Mouse (Mus musculus) yolk sac, embryonic 10.5 days (tissue): ENCODE results near the gene Kcnk5.
A peak's percentile ranks its signal among the peaks of the same experiment; 100 is the strongest.

Experiments used
- DNase-seq: peaks from one replicate; pipeline ENCODE4 v3.0.0-alpha.2; 2017; ENCODE audit warnings: low spot score

Kcnk5 gene

DNA sequence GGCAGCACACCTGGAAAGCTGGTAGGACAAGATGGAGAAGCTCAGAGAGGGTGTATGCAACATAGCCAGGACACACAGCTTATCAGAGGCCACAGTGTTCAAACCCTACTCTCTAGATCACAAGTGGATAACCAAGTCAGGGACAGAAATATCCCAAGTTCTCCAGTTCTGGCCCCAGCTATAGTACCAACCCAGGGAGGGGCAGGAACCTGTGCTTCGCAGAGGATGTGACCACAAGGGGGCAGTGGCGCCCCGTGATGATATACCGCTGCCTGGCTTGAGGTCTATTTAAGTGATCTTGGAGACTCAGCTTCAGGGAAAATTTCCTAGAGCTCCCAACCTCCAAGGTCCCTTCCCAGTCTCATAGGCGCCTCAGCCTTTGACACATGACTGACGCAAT lies 67.6 kb downstream of the Kcnk5 start:
- DNase-seq: peak; percentile 78

DNA sequence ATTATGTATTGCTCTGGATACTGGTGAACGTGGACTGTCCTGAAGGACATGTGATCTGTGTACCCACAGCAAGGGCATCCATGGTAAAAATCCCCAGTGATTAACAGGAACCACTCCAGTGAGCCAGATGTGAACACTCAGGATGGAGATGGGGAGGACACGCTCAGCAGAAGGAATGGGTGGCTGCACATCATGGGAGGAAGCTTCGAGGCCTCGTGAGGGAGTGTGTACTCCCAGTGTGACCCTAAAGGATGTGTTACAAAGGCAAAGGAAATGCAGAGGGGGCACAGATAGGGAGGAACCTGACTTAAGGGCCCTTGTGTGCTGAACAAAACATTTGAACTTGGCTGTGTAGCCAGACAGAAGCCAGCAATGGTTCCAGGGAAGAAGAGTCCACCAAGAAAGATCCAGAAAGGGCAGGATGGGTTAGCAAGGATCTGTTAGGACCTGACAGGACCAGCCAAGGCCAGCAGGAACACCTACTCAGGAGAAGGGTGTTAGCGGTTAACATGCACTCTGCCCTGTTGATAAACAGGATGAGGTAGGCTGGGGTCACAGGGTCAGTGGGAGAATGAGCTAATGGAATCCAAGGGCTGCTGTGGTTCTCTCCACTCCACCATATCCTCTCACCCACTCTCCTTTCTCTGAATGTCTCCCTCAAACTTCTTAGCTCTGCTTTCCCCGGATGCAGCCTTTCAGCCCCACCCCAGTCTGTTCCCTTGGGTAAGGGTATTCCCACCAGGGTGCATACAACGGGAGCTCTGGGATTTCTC lies 68.2 kb downstream of the Kcnk5 start:
- peak; percentile 75 for DNase-seq

DNA sequence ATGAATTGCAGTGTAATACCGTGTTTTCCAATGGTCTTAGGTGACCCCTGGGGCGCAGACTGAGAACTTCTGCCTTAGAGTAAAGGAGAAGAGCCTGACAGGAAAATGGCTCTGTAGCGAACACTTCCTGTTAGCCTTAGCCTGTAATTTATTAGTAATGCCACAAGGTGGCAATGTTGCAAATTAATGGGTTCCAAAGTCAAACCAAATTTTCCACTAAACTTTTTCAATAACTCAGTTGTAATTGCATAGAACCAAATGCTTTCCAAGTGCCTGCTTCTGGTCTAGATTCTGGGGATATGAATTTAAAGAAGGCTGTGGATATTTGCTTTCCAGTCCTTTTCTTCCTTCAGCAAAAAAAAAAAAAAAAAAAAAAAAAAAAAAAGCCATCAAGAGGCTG lies 69.4 kb downstream of the Kcnk5 start:
- no peak for DNase-seq

DNA sequence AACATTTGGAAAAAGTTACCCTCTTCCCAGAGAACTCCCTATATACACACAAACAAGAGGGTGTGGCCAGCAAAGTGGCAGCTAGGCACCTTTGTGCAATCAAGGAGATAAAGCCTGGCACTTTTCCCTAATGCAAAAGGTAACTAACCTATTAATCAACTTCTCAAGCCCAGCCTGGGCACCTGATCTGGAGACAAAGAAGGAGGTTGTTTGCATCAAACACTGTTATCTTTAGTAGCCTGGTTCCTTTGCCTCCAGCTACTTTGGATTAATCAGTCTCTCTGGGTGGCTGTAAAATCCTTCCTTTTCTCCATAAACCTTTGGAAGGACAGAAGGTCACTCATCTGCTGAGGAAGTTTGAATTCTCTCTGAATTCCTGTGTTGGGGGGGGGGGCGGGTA lies 70.7 kb downstream of the Kcnk5 start:
- DNase-seq: no peak

DNA sequence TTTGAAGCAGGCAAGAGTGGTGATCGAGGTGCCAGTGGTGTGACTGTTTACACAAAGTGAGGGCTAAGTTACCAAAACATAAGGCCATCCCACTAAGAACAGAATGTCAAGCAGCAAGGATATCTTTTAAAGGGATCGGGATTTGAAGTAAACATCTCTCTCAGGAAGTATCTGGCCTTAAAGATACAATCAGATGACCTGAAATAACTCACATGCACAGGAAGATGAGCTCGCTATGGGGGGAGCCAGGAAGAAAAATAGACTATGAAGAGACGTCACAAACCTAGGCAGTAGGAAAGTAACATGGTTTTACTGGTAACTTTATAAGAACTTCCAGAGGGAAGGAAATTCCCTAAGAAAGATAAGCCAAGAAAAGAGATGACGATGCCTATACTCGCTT lies 75.3 kb downstream of the Kcnk5 start:
- DNase-seq: no peak

DNA sequence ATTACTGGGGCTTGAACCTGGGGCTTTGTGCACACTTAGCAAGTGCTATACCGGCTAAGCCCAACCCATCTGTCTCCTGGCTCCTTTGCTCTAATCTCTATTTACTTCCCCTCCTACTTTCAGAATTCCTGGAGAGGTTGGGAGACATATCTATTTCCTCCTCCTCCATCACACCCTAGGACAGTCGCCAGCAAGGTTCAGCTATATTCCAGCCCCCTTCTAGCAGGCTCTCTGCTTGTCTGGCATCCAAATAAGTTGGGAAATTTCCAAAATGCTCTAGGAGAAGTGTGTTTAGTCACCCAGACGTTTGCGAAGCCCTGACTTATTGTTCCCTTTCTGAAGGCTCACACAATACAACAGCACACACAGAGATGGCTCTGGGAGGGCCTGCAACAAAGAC lies 78.4 kb downstream of the Kcnk5 start:
- DNase-seq: no peak

DNA sequence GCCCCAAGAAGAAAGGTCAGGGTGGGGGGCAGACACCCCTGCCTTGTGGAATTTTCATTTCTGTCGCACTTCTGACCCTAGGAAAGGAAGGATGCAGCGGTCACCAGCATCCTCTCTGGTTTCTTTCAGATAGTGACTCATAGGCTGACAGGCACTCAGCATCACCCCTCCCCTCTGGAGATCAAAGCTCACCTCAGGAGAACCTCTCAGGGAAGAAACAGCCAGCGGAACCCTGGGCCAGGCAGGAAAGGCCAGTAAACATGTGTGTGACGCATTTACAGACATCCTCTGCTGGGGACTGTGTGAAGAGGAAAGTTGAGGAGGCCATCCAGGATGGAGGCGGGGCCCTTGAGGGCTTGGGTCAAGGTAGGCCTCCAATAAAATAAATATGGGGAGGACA lies 83.5 kb downstream of the Kcnk5 start:
- no peak for DNase-seq

DNA sequence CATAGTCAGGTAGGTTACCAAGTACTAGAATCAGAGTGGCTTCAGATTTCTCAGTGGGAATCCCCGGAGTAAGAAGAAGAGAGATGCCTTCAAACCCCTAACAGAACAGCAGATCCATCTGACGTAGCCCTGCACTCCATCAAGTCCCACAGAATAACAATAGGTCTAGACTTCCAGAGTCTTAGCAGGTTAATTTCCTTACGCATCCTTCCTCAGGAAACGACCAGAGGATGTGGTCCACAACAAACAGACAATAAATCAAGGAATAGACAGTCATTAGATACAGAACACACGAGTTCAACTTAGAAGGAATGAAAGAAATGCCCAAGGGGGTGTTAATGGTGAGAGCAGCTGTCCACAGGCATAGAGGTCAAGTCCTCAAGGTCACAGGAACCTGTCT lies 86.7 kb downstream of the Kcnk5 start:
- DNase-seq: no peak

DNA sequence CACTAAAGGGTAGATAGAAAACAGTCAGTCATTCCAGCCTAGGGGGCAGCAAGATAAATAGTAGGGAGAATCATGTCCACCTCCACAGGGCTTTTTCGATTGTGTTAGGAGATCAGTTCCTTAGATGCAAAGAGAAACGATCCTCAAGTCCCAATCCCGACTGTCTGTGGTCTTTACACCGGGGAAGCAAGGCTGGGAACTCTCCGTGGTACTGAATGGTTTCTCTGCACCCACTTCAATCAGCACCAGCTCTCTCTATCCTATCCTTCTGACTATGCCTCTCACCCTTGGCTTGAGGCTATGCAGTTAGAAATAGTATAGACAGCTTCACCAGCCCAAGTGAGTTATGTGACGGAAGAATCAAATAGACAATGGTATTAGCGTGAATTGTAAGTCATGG lies 88.1 kb downstream of the Kcnk5 start:
- peak; percentile 69 for DNase-seq
